Mouse (Mus musculus): ENCODE measurements around the gene Cldn7. TPM values are rescaled to one million over a fixed set of nuclear protein-coding genes. Genes with fewer than 3 reads are reported as not detected.

The Cldn7 gene
- total and polyA plus RNA-seq, 2 experiments from 2014 or later: 0.18 TPM; not detected in 1

GRCm38 (mm10) chr11:69945997-69946891 is 18.3 kb upstream of the Cldn7 start:
- 0 out of 2 replicates have a peak, but pooled peaks cover 5% of the 10 kb centered on the region for H3K27me3 ChIP-seq (ENCODE audit: insufficient read depth, low read length)
- no peak overlapping the region for H3K4me3 ChIP-seq (ENCODE audit: low read length)
- 89% methylated on average over 18 of the region's 18 CpGs for WGBS

GRCm38 (mm10) chr11:69947337-69948065 is 17.1 kb upstream of the Cldn7 start:
- H3K9me3 ChIP-seq (ENCODE audit: low read length): no peaks in the 10 kb centered on the region
- peak overlapping the region; percentile 48; the same call in 1 of the 2 replicates for H3K27ac ChIP-seq
- ATAC-seq: peak; percentile 48
- WGBS: 4% methylated on average over 29 of the region's 29 CpGs
- H3K4me3 ChIP-seq (ENCODE audit: low read length): peak overlapping the region; percentile 42
- H3K4me2 ChIP-seq (ENCODE audit: low read depth, low read length): peak overlapping the region; percentile 57
- peak overlapping the region; percentile 37; the same call in 1 of the 2 replicates for H3K9ac ChIP-seq (replicated peaks; ENCODE audit: low read length)
- peaks cover 6% of the 10 kb centered on the region; the same call in 1 of the 2 replicates for H3K27me3 ChIP-seq (ENCODE audit: insufficient read depth, low read length)
- no peaks in the 10 kb centered on the region for H3K36me3 ChIP-seq (ENCODE audit: insufficient read depth, low read length)
- DNase-seq (ENCODE audit: low spot score): peak; percentile 44
- TF ChIP-seq CTCF (IDR thresholded peaks at IDR 0.05; ENCODE audit: low read depth): no peak
- no peaks in the 10 kb centered on the region for H3K4me1 ChIP-seq (ENCODE audit: insufficient read depth, low read length)

More at GRCm38 (mm10) chr11:69945997-69946891, 18.3 kb upstream of the Cldn7 start:
- Histone ChIP-seq H3K36me3 (ENCODE audit: insufficient read depth, low read length) (no peaks in the 10 kb centered on the region), H3K27ac (no peak overlapping the region), H3K4me1 (ENCODE audit: insufficient read depth, low read length) (no peaks in the 10 kb centered on the region), H3K9me3 (ENCODE audit: low read length) (no peaks in the 10 kb centered on the region), H3K9ac (replicated peaks; ENCODE audit: low read length) (no peak overlapping the region), H3K4me2 (ENCODE audit: low read depth, low read length) (no peak overlapping the region)
- no peak for TF ChIP-seq CTCF (IDR thresholded peaks at IDR 0.05; ENCODE audit: low read depth)
- DNase-seq (ENCODE audit: low spot score) (no peak), ATAC-seq (no peak)

- Histone ChIP-seq H3K27me3 (ENCODE audit: insufficient read depth, low read length) (peaks cover 9% of the 10 kb centered on the region; the same call in 1 of the 2 replicates), H3K27ac (peak within 1 kb of the TSS; percentile 48; the same call in 1 of the 2 replicates), H3K4me3 (ENCODE audit: low read length) (peak within 1 kb of the TSS; percentile 42), H3K9me3 (ENCODE audit: low read length) (no peaks in the 10 kb centered on the region), H3K36me3 (ENCODE audit: insufficient read depth, low read length) (no peaks in the 10 kb centered on the region), H3K9ac (replicated peaks; ENCODE audit: low read length) (peak within 1 kb of the TSS; percentile 37; the same call in 1 of the 2 replicates), H3K4me1 (ENCODE audit: insufficient read depth, low read length) (no peaks in the 10 kb centered on the region), H3K4me2 (ENCODE audit: low read depth, low read length) (peak within 1 kb of the TSS; percentile 57)
- under 1% methylated on average over 34 of the region's 34 CpGs for WGBS
- no peak for TF ChIP-seq CTCF (IDR thresholded peaks at IDR 0.05; ENCODE audit: low read depth)
- peak; percentile 92 for ATAC-seq
- peak; percentile 90 for DNase-seq (ENCODE audit: low spot score)
Measured at GRCm38 (mm10) chr11:69948066-69948762, 16.4 kb upstream of the Cldn7 start, which contains the start of gene Slc2a4. Slc2a4 (minus strand) TSS chr11:69948188.

- Histone ChIP-seq H3K4me2 (ENCODE audit: low read depth, low read length) (peak overlapping the region; percentile 57), H3K36me3 (ENCODE audit: insufficient read depth, low read length) (no peaks in the 10 kb centered on the region), H3K9ac (replicated peaks; ENCODE audit: low read length) (0 out of 2 replicates have a peak overlapping the region, but pooled peaks have one; percentile 9), H3K27me3 (ENCODE audit: insufficient read depth, low read length) (peaks cover 9% of the 10 kb centered on the region; the same call in 1 of the 2 replicates), H3K4me1 (ENCODE audit: insufficient read depth, low read length) (no peaks in the 10 kb centered on the region), H3K4me3 (ENCODE audit: low read length) (peak overlapping the region; percentile 42), H3K27ac (0 out of 2 replicates have a peak overlapping the region, but pooled peaks have one; percentile 11), H3K9me3 (ENCODE audit: low read length) (no peaks in the 10 kb centered on the region)
- DNase-seq (ENCODE audit: low spot score) (peak; percentile 88), ATAC-seq (peak; percentile 69)
- peak; percentile 89 for TF ChIP-seq CTCF (IDR thresholded peaks at IDR 0.05; ENCODE audit: low read depth)
- under 1% methylated on average over 14 of the region's 14 CpGs for WGBS
Measured at GRCm38 (mm10) chr11:69948763-69949150, 15.8 kb upstream of the Cldn7 start.

GRCm38 (mm10) chr11:69950807-69951459 is 13.6 kb upstream of the Cldn7 start:
- Histone ChIP-seq H3K4me3 (ENCODE audit: low read length) (no peak overlapping the region), H3K9me3 (ENCODE audit: low read length) (no peaks in the 10 kb centered on the region), H3K27me3 (ENCODE audit: insufficient read depth, low read length) (peaks cover 9% of the 10 kb centered on the region; the same call in 1 of the 2 replicates), H3K36me3 (ENCODE audit: insufficient read depth, low read length) (no peaks in the 10 kb centered on the region), H3K4me2 (ENCODE audit: low read depth, low read length) (no peak overlapping the region), H3K9ac (replicated peaks; ENCODE audit: low read length) (no peak overlapping the region), H3K4me1 (ENCODE audit: insufficient read depth, low read length) (no peaks in the 10 kb centered on the region), H3K27ac (no peak overlapping the region)
- WGBS: 44% methylated on average over 4 of the region's 4 CpGs
- TF ChIP-seq CTCF (IDR thresholded peaks at IDR 0.05; ENCODE audit: low read depth): peak; percentile 15; the same call in 1 of the 2 replicates
- DNase-seq (ENCODE audit: low spot score): no peak
- no peak for ATAC-seq
